Mouse (Mus musculus) erythroblast, adult 5-6 weeks (primary cell): Measurements from ENCODE around the gene Olfr473. TPM values are rescaled to one million over a fixed set of nuclear protein-coding genes. Genes with fewer than 3 reads are reported as not detected.
"Not testable (repeated sequence)": the region's sequence is repeated elsewhere in the genome, so short reads cannot be mapped to it uniquely, and the experiment has no call there.

Source experiments
- ATAC-seq: replicated peaks from 2 replicates; pipeline ENCODE4 v1.8.0; 2016; ENCODE audit warnings: moderate number of reproducible peaks, mild to moderate bottlenecking, moderate TSS enrichment, inconsistent platforms; ENCODE audit not compliant: poor library complexity, low FRiP score, severe bottlenecking
- total RNA-seq, 2 experiments: library from RNA; stranded (forward) in 1 of 2; stranded (reverse) in 1 of 2; fragments of 150-400 nt in 1 of 2; fragments of 200-764, 138-1000 nt in 1 of 2; gene quantifications; 2 replicates each; pipeline versions ENCODE4 v1.2.3 to v1.2.4; 2015 to 2017; ENCODE audit warnings: low replicate concordance in 2 of 2

Olfr473 gene
- not detected in 2 replicates for total RNA-seq (2015; ENCODE audit: low replicate concordance)
- total RNA-seq (2017; ENCODE audit: low replicate concordance) = not detected in 2 replicates

GRCm38 (mm10) chr7:107930146-107930545, at the start of gene Olfr473:
Gene Olfr473 (plus strand): TSS chr7:107930446.
- no peak for ATAC-seq

- ATAC-seq = no peak
These were observed 32.6 kb upstream of the Olfr473 start, which contains the start of gene Olfr472 for GRCm38 (mm10) chr7:107897602-107898001. Gene Olfr472 (plus strand): TSS chr7:107897902.

GRCm38 (mm10) chr7:107952539-107952938, 22.3 kb downstream of the Olfr473 start:
- ATAC-seq = not testable (repeated sequence)

DNA sequence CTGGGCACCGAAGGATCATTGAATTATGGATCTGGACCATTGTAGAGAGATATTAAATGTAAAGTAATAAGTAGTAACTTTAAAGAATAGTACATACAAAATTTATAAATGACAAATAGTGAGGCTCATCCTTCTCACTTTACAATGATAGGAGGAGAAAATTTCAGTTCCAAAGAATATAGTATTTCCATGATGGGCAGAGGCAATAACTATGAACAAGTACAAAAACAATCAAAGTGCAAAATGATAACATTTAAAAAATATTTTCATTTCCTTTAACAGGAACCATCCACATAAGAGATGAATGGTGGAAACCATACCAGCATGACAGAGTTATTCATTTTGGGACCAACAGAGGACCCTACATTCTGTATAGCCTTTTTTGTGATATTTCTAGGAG, 24.1 kb downstream of the Olfr473 start, which contains the start of gene Olfr474:
Gene Olfr474, plus strand, starts transcription at position 301 of the 400 bp plus-strand sequence.
- no peak for ATAC-seq

- ATAC-seq = no peak
These were observed 34.3 kb downstream of the Olfr473 start, which contains the start of gene Olfr476 for GRCm38 (mm10) chr7:107964503-107964902. Gene Olfr476 (plus strand): TSS chr7:107964803.

Other genes starting within 250 kb of the Olfr473 start
- gene Cyb5r2, start 172.4 kb upstream of the Olfr473 start, total RNA-seq (2015; ENCODE audit: low replicate concordance) = not detected in 2 replicates
- 0.14 TPM in 1 of 2 replicates, not detected in the other for gene Cyb5r2, start 172.4 kb upstream of the Olfr473 start, total RNA-seq (2017; ENCODE audit: low replicate concordance)
- not detected in 2 replicates for gene Ovch2, start 129.2 kb upstream of the Olfr473 start, total RNA-seq (2015; ENCODE audit: low replicate concordance)
- not detected in 2 replicates for gene Ovch2, start 129.2 kb upstream of the Olfr473 start, total RNA-seq (2017; ENCODE audit: low replicate concordance)
- gene Olfr467, start 118.2 kb upstream of the Olfr473 start, total RNA-seq (2015; ENCODE audit: low replicate concordance) = not detected in 2 replicates
- gene Olfr467, start 118.2 kb upstream of the Olfr473 start, total RNA-seq (2017; ENCODE audit: low replicate concordance) = not detected in 2 replicates
- gene Olfr469, start 104.9 kb upstream of the Olfr473 start, total RNA-seq (2015; ENCODE audit: low replicate concordance) = not detected in 2 replicates
- not detected in 2 replicates for gene Olfr469, start 104.9 kb upstream of the Olfr473 start, total RNA-seq (2017; ENCODE audit: low replicate concordance)
- not detected in 2 replicates for gene Olfr470, start 83.0 kb upstream of the Olfr473 start, total RNA-seq (2015; ENCODE audit: low replicate concordance)
- 0.43 TPM in 1 of 2 replicates, not detected in the other for gene Olfr470, start 83.0 kb upstream of the Olfr473 start, total RNA-seq (2017; ENCODE audit: low replicate concordance)
- gene Olfr472, start 32.5 kb upstream of the Olfr473 start, total RNA-seq (2015; ENCODE audit: low replicate concordance) = not detected in 2 replicates
- not detected in 2 replicates for gene Olfr472, start 32.5 kb upstream of the Olfr473 start, total RNA-seq (2017; ENCODE audit: low replicate concordance)
- not detected in 2 replicates for gene Olfr474, start 24.2 kb downstream of the Olfr473 start, total RNA-seq (2015; ENCODE audit: low replicate concordance)
- gene Olfr474, start 24.2 kb downstream of the Olfr473 start, total RNA-seq (2017; ENCODE audit: low replicate concordance) = not detected in 2 replicates
- gene Olfr476, start 34.4 kb downstream of the Olfr473 start, total RNA-seq (2015; ENCODE audit: low replicate concordance) = not detected in 2 replicates
- not detected in 2 replicates for gene Olfr476, start 34.4 kb downstream of the Olfr473 start, total RNA-seq (2017; ENCODE audit: low replicate concordance)
- not detected in 2 replicates for gene Olfr477, start 56.2 kb downstream of the Olfr473 start, total RNA-seq (2015; ENCODE audit: low replicate concordance)
- not detected in 2 replicates for gene Olfr477, start 56.2 kb downstream of the Olfr473 start, total RNA-seq (2017; ENCODE audit: low replicate concordance)
- gene Olfr478, start 103.5 kb downstream of the Olfr473 start, total RNA-seq (2015; ENCODE audit: low replicate concordance) = not detected in 2 replicates
- gene Olfr478, start 103.5 kb downstream of the Olfr473 start, total RNA-seq (2017; ENCODE audit: low replicate concordance) = not detected in 2 replicates
- not detected in 2 replicates for gene Olfr479, start 120.2 kb downstream of the Olfr473 start, total RNA-seq (2015; ENCODE audit: low replicate concordance)
- gene Olfr479, start 120.2 kb downstream of the Olfr473 start, total RNA-seq (2017; ENCODE audit: low replicate concordance) = not detected in 2 replicates
- gene Olfr480, start 136.9 kb downstream of the Olfr473 start, total RNA-seq (2015; ENCODE audit: low replicate concordance) = not detected in 2 replicates
- 0.28 TPM in 1 of 2 replicates, not detected in the other for gene Olfr480, start 136.9 kb downstream of the Olfr473 start, total RNA-seq (2017; ENCODE audit: low replicate concordance)
- not detected in 2 replicates for gene Olfr481, start 149.4 kb downstream of the Olfr473 start, total RNA-seq (2015; ENCODE audit: low replicate concordance)
- gene Olfr481, start 149.4 kb downstream of the Olfr473 start, total RNA-seq (2017; ENCODE audit: low replicate concordance) = not detected in 2 replicates
- not detected in 2 replicates for gene Olfr482, start 167.1 kb downstream of the Olfr473 start, total RNA-seq (2015; ENCODE audit: low replicate concordance)
- not detected in 2 replicates for gene Olfr482, start 167.1 kb downstream of the Olfr473 start, total RNA-seq (2017; ENCODE audit: low replicate concordance)
- not detected in 2 replicates for gene Olfr483, start 170.4 kb downstream of the Olfr473 start, total RNA-seq (2015; ENCODE audit: low replicate concordance)
- not detected in 2 replicates for gene Olfr483, start 170.4 kb downstream of the Olfr473 start, total RNA-seq (2017; ENCODE audit: low replicate concordance)
- not detected in 2 replicates for gene Olfr484, start 197.0 kb downstream of the Olfr473 start, total RNA-seq (2015; ENCODE audit: low replicate concordance)
- 1.1 TPM in 1 of 2 replicates, not detected in the other for gene Olfr484, start 197.0 kb downstream of the Olfr473 start, total RNA-seq (2017; ENCODE audit: low replicate concordance)
- not detected in 2 replicates for gene Olfr485, start 229.4 kb downstream of the Olfr473 start, total RNA-seq (2015; ENCODE audit: low replicate concordance)
- not detected in 2 replicates for gene Olfr485, start 229.4 kb downstream of the Olfr473 start, total RNA-seq (2017; ENCODE audit: low replicate concordance)
- gene Olfr486, start 242.3 kb downstream of the Olfr473 start, total RNA-seq (2015; ENCODE audit: low replicate concordance) = not detected in 2 replicates
- not detected in 2 replicates for gene Olfr486, start 242.3 kb downstream of the Olfr473 start, total RNA-seq (2017; ENCODE audit: low replicate concordance)